Mouse (Mus musculus) spleen, embryonic (tissue): Measurements from ENCODE around the gene Cysrt1.

ENCODE experiments used
- CTCF ChIA-PET: fragments of 350-600 bp; sonication (Branson Sonifier 250); formaldehyde crosslinking; loops from one replicate; lab custom pipeline; 2022; lab: Charles Lee

The Cysrt1 gene

GRCm38 (mm10) chr2:25239766-25240165 is 2.5 kb downstream of the Cysrt1 start:
- CTCF ChIA-PET, result no interaction called here

GRCm38 (mm10) chr2:25238106-25238505 is 4.1 kb downstream of the Cysrt1 start:
- CTCF ChIA-PET, result no interaction called here

- CTCF ChIA-PET, result interaction anchor here (0.6 kb wide), 1 partner anchor 422 kb away, joined by 3 read pairs; no protein-coding TSS in a partner anchor
Observed at GRCm38 (mm10) chr2:25237522-25237921, 4.7 kb downstream of the Cysrt1 start.

GRCm38 (mm10) chr2:25236614-25237013 is 5.6 kb downstream of the Cysrt1 start, which contains the start of gene Rnf224:
TSS of gene Rnf224 (minus strand) at chr2:25236787.
- CTCF ChIA-PET, result interaction anchor here (0.6 kb wide), 1 partner anchor 423 kb away, joined by 3 read pairs; no protein-coding TSS in a partner anchor

GRCm38 (mm10) chr2:25234551-25235220 is 7.6 kb downstream of the Cysrt1 start:
- CTCF ChIA-PET, result no interaction called here

- CTCF ChIA-PET, result no interaction called here
Observed at GRCm38 (mm10) chr2:25234050-25234449, 8.2 kb downstream of the Cysrt1 start, which contains the start of gene Slc34a3. TSS of gene Slc34a3 (minus strand) at chr2:25234364.

- CTCF ChIA-PET, result no interaction called here
Observed at GRCm38 (mm10) chr2:25233421-25233820, 8.8 kb downstream of the Cysrt1 start.

GRCm38 (mm10) chr2:25231038-25231437 is 11.2 kb downstream of the Cysrt1 start:
- CTCF ChIA-PET, result no interaction called here

GRCm38 (mm10) chr2:25230581-25230980 is 11.7 kb downstream of the Cysrt1 start:
- CTCF ChIA-PET, result no interaction called here

- CTCF ChIA-PET, result interaction anchor here (1.0 to 1.7 kb wide), 4 partner anchors 21 to 42 kb away, joined by 4 to 5 read pairs (median 4); partner anchors contain the start of genes Anapc2 and Ssna1
Observed at GRCm38 (mm10) chr2:25229582-25229981, 12.7 kb downstream of the Cysrt1 start.

- CTCF ChIA-PET, result interaction anchor here (0.7 to 2.4 kb wide), 8 partner anchors 13 to 43 kb away, joined by 3 to 10 read pairs (median 4); partner anchors contain the start of genes Anapc2, Rnf208, Ssna1 and Tor4a
Observed at GRCm38 (mm10) chr2:25228995-25229530, 13.2 kb downstream of the Cysrt1 start.

GRCm38 (mm10) chr2:25228431-25228889 is 13.8 kb downstream of the Cysrt1 start:
- CTCF ChIA-PET, result interaction anchor here (0.7 to 2.4 kb wide), 8 partner anchors 13 to 43 kb away, joined by 3 to 10 read pairs (median 4); partner anchors contain the start of genes Anapc2, Rnf208, Ssna1 and Tor4a

- CTCF ChIA-PET, result interaction anchor here (0.7 to 2.4 kb wide), 5 partner anchors 15 to 38 kb away, joined by 3 to 10 read pairs (median 4); partner anchors contain the start of gene Rnf208
Observed at GRCm38 (mm10) chr2:25227406-25227805, 14.8 kb downstream of the Cysrt1 start.

- CTCF ChIA-PET, result interaction anchor here (1.6 to 2.4 kb wide), 2 partner anchors 33 to 37 kb away, joined by 4 to 10 read pairs; no protein-coding TSS in a partner anchor
Observed at GRCm38 (mm10) chr2:25226864-25227263, 15.4 kb downstream of the Cysrt1 start.

GRCm38 (mm10) chr2:25225811-25226379 is 16.4 kb downstream of the Cysrt1 start:
- CTCF ChIA-PET, result interaction anchor here (0.7 to 1.2 kb wide), 2 partner anchors 13 to 94 kb away, joined by 4 read pairs; no protein-coding TSS in a partner anchor

- CTCF ChIA-PET, result interaction anchor here (0.6 to 1.2 kb wide), 6 partner anchors 13 to 93 kb away, joined by 3 to 8 read pairs (median 4); partner anchors contain the start of gene Nrarp
Observed at GRCm38 (mm10) chr2:25224766-25225752, 17.2 kb downstream of the Cysrt1 start.

- CTCF ChIA-PET, result interaction anchor here (0.7 to 1.2 kb wide), 2 partner anchors 19 to 43 kb away, joined by 3 read pairs; partner anchors contain the start of gene Nrarp
Observed at GRCm38 (mm10) chr2:25224492-25224765, 17.8 kb downstream of the Cysrt1 start, which contains the start of gene Tubb4b. TSS of gene Tubb4b (minus strand) at chr2:25224702.

GRCm38 (mm10) chr2:25223681-25224491 is 18.4 kb downstream of the Cysrt1 start:
- CTCF ChIA-PET, result interaction anchor here (1.1 to 1.2 kb wide), 2 partner anchors 12 to 43 kb away, joined by 3 read pairs; partner anchors contain the start of genes Nelfb and Nrarp

GRCm38 (mm10) chr2:25221331-25221772 is 20.9 kb downstream of the Cysrt1 start:
- CTCF ChIA-PET, result interaction anchor here (1.3 kb wide), 1 partner anchor 31 kb away, joined by 4 read pairs; no protein-coding TSS in a partner anchor
